In the genomic region with DNA sequence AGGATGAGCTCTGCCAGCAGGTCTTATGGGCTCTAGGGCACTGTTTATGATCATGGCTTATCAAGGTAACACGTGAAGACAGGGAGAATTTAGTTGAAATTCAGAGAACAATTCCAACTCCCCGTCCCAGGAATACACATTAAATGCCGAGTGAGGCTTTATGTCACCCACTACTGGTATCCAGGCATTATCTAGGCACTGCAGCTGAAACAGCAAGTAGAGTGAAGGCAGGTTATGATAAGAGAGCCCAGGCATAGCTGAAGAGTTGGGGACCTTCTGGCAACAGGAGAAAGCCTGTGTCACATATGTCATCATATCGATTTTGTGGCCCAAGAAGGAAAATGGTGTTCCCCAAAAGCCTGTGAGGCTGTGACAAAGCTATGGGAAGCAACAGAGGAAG, we compare ENCODE assay signal across 16 mouse cellular contexts.
DNase-seq lines count a peak whose midpoint lies in the region; ATAC-seq lines count a peak whose summit lies in the region.
"Had no signal": no experiment of that assay in that cellular context is flagged by ENCODE, and none has a peak within 500 bp of the region (broad histone marks: within the 10 kb centered on the region; RNA-seq: fewer than 3 reads in every experiment).

No protein-coding gene starts in this region.

- H3K4me2 ChIP-seq in midbrain, embryonic 15.5 days: no peak overlapping the region
- H3K4me2 ChIP-seq: forebrain, embryonic 12.5 days; heart, embryonic 15.5 days; limb, embryonic 12.5 days; lung, embryonic 15.5 days; neural tube, embryonic 12.5 days had no signal

- H3K9ac ChIP-seq in midbrain, embryonic 15.5 days: no peak overlapping the region
- H3K9ac ChIP-seq: forebrain, embryonic 12.5 days; heart, embryonic 15.5 days; limb, embryonic 12.5 days; lung, embryonic 15.5 days; neural tube, embryonic 12.5 days had no signal

- H3K4me3 ChIP-seq in midbrain, embryonic 10.5 days: no peak overlapping the region
- H3K4me3 ChIP-seq in midbrain, embryonic 15.5 days: no peak overlapping the region
- H3K4me3 ChIP-seq: forebrain, embryonic 12.5 days; heart, embryonic 15.5 days; hindbrain, embryonic 10.5 days; limb, embryonic 12.5 days; lung, embryonic 15.5 days; neural tube, embryonic 12.5 days had no signal

- DNase-seq in MEL-GATA-1-ER (ENCODE audit: extremely low read depth, low read depth) (peak; percentile 53), liver (peak; percentile 71)
- DNase-seq in c-Kit-negative CD71-positive TER-119-positive erythroid progenitor cells, embryonic 14.5 days (ENCODE audit: low read depth, low spot score): peak; percentile 70
- DNase-seq in cerebellum, adult 11-12 months: no peak
- no peak for DNase-seq in midbrain, embryonic 10.5 days (ENCODE audit: low spot score)
- no peak for DNase-seq in lung, postnatal 4 days
- DNase-seq: cerebellum, adult 9-10 months; thymus, adult 18-20 months had no signal

- peaks cover 8% of the 10 kb centered on the region for H3K4me1 ChIP-seq in midbrain, embryonic 10.5 days
- H3K4me1 ChIP-seq in midbrain, embryonic 15.5 days: 0 out of 2 replicates have a peak, but pooled peaks cover 7% of the 10 kb centered on the region
- H3K4me1 ChIP-seq: forebrain, embryonic 12.5 days; lung, embryonic 15.5 days; neural tube, embryonic 12.5 days had no signal

- WGBS in midbrain, embryonic 10.5 days: 84% methylated on average over 4 of the region's 4 CpGs
- WGBS in midbrain, embryonic 15.5 days: 86% methylated on average over 4 of the region's 4 CpGs

- peak; percentile 96 for ATAC-seq in megakaryocyte progenitor cell, adult 5-6 weeks (replicated peaks; ENCODE audit: poor library complexity)
- no peak for ATAC-seq in midbrain, embryonic 15.5 days (replicated peaks)

- no peaks in the 10 kb centered on the region for H3K27me3 ChIP-seq in midbrain, embryonic 10.5 days (ENCODE audit: low read depth, poor library complexity, severe bottlenecking)
- no peaks in the 10 kb centered on the region for H3K27me3 ChIP-seq in midbrain, embryonic 15.5 days (replicated peaks)
- H3K27me3 ChIP-seq: forebrain, embryonic 12.5 days; heart, embryonic 15.5 days; limb, embryonic 12.5 days; lung, embryonic 15.5 days; neural tube, embryonic 12.5 days had no signal

- no peak overlapping the region for H3K27ac ChIP-seq in midbrain, embryonic 10.5 days (replicated peaks)
- no peak overlapping the region for H3K27ac ChIP-seq in midbrain, embryonic 15.5 days
- H3K27ac ChIP-seq: forebrain, embryonic 12.5 days; heart, embryonic 15.5 days; hindbrain, embryonic 10.5 days; limb, embryonic 12.5 days; lung, embryonic 15.5 days; neural tube, embryonic 12.5 days had no signal

- H3K9me3 ChIP-seq in midbrain, embryonic 10.5 days (replicated peaks): no peaks in the 10 kb centered on the region
- no peaks in the 10 kb centered on the region for H3K9me3 ChIP-seq in midbrain, embryonic 15.5 days
- H3K9me3 ChIP-seq: forebrain, embryonic 12.5 days; heart, embryonic 15.5 days; hindbrain, embryonic 10.5 days; limb, embryonic 12.5 days; lung, embryonic 15.5 days; neural tube, embryonic 12.5 days had no signal

- no peaks in the 10 kb centered on the region for H3K36me3 ChIP-seq in midbrain, embryonic 10.5 days
- H3K36me3 ChIP-seq in midbrain, embryonic 15.5 days (replicated peaks): no peaks in the 10 kb centered on the region
- H3K36me3 ChIP-seq: forebrain, embryonic 12.5 days; heart, embryonic 15.5 days; hindbrain, embryonic 10.5 days; limb, embryonic 12.5 days; lung, embryonic 15.5 days; neural tube, embryonic 12.5 days had no signal

Comparison
In these comparisons a context has a peak if more than half of its experiments do, and no peak if none do; other contexts are left out.
1. DNase-seq: peak in MEL-GATA-1-ER (single experiment), c-Kit-negative CD71-positive TER-119-positive erythroid progenitor cells, embryonic 14.5 days (single experiment) and liver (single experiment); none in cerebellum, adult 11-12 months (single experiment), midbrain, embryonic 10.5 days (single experiment) and lung, postnatal 4 days (0 of 2).